Mouse (Mus musculus) lung, adult 2 months (tissue): Measurements from ENCODE around the gene Tpp1.

ENCODE experiments used
- CTCF ChIP-seq: fragments of 200-500 bp; IDR thresholded peaks from 2 replicates; pipeline ENCODE4 v1.5.1; 2011; ENCODE audit warnings: mild to moderate bottlenecking, low read length, control low read depth; ENCODE audit not compliant: insufficient read depth
- POLR2A ChIP-seq: fragments of 200-500 bp; IDR thresholded peaks from 2 replicates; pipeline ENCODE4 v1.6.1; 2011; ENCODE audit warnings: low read depth, mild to moderate bottlenecking, control low read depth, low read length, borderline replicate concordance; ENCODE audit errors: extremely low read depth

- TF ChIP-seq CTCF = no peak
- TF ChIP-seq POLR2A = no peak
These were observed 14.4 kb downstream of the Tpp1 start for GRCm38 (mm10) chr7:105737648-105738047.
